Mouse (Mus musculus): ENCODE measurements around the gene Cd83.

Cd83 gene

GRCm38 (mm10) chr13:43774605-43775426, 9.8 kb upstream of the Cd83 start:
- DNase-seq (ENCODE audit: low spot score in 2 of 2), result no peak

DNA sequence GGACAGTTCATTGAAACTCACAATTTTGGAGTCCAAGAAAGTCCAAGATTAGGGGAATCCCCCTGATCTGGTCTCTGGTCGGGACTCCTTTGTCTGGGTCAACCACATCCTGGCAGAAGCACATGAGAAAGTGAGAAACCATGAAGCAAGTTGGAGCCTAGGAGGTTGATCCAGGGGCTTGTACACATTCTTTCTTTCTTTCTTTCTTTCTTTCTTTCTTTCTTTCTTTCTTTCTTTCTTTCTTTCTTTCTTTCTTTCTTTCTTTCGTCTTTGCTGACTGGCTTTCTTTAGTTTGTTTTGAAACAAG, 9.2 kb upstream of the Cd83 start:
- no peak for DNase-seq (ENCODE audit: low spot score in 2 of 2)

GRCm38 (mm10) chr13:43777321-43778002, 7.1 kb upstream of the Cd83 start:
- DNase-seq (ENCODE audit: low spot score in 2 of 2), result no peak

- DNase-seq (ENCODE audit: low spot score in 2 of 2), result no peak
Observed at GRCm38 (mm10) chr13:43778021-43778649, 6.4 kb upstream of the Cd83 start.

GRCm38 (mm10) chr13:43778971-43779370, 5.6 kb upstream of the Cd83 start:
- DNase-seq (ENCODE audit: low spot score in 2 of 2), result no peak

DNA sequence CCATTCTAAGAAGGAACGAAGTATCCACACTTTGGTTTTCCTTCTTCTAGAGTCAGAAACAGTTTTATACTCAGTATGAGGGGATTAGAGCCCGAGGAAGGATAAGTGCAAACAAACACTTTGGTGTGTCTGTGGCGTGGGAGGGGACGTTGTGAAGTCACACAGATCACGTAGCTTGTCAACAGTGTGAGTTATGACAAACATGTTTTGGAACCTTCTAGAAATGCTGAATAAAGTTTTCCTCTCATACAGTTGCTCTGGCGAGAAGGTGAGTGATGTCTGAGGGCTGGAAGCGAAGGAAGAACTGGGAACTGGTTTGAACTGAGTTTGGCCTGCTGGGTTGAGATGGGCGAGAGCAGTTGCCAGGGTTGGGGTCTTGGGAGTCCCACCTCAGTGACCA, 4.5 kb upstream of the Cd83 start:
- no peak for DNase-seq (ENCODE audit: low spot score in 2 of 2)

DNA sequence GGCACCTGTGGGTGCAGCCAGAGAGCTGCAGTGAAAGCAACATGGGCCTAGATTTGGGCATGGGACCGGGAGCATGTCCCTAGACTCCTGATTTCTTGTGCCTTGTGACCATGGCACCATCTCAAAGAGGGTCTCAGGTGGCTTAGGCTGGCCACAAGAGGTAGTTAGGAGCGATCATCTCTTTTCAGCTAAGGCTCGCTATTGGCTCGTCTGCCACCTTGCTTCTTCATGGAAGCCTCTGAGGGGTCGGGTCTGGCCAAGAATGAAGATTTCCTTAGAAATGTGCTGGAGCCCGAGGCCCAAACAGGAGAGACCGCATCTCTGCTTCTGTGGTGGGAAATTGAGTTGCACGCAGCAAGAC, 1.1 kb downstream of the Cd83 start:
- no peak for DNase-seq (ENCODE audit: low spot score in 2 of 2)

DNA sequence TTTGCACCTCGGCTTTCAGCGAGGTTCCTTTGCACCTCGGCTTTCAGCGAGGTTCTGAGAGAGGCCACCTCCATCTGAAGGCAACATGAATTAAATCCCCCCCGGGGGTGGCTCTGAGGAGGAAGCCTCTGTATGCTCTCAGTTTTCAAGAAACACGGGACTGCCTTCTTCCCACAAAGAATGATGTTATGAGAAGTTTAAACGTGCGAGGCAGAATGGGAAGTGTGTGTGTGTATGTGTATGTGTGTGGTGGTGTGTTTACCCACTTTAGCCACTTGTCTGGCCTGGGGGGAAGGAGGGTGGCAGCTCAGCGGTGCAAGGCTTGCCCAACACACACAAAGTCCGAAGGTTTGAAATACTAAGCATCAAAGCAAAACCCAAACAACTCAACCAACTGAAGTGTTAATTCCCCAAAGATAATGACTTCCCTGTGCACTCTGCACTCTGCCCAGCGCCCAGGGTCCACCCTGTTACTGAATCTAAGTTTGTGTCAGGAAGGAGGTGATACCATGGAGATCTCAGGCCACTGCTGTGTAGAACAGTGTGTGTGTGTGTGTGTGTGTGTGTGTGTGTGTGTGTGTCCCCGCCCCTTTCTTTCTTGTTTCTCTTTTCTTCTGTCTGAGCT, 1.7 kb downstream of the Cd83 start:
- DNase-seq (ENCODE audit: low spot score in 2 of 2), result no peak

- DNase-seq (ENCODE audit: low spot score in 2 of 2), result no peak
Observed at GRCm38 (mm10) chr13:43787262-43787661, 2.7 kb downstream of the Cd83 start.

DNA sequence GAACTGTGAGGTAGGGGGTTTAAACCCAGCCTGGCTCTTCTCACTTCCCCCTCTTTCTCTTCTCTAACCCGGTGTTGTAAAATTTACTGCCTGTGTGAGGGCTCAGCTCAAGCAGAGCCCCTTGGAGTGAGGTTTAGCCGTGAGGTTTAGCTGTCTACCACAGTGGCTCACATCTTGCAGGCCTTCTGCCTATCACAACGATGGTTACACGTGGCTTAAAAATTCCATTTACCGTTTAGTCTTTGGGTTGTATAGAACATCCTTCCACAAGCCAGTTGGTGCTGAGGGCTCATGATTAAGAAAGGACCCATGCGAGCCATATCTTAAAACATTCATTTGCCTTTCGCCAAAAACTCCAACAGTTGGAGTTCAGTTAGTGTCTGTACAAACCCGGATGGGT, 3.5 kb downstream of the Cd83 start:
- no peak for DNase-seq (ENCODE audit: low spot score in 2 of 2)

GRCm38 (mm10) chr13:43788983-43789645, 4.5 kb downstream of the Cd83 start:
- peak in 1 of 2 experiments; percentile 31 for DNase-seq (ENCODE audit: low spot score in 2 of 2)

- DNase-seq (ENCODE audit: low spot score in 2 of 2), result no peak
Observed at GRCm38 (mm10) chr13:43790229-43791001, 5.8 kb downstream of the Cd83 start.

- no peak for DNase-seq (ENCODE audit: low spot score in 2 of 2)
Observed at GRCm38 (mm10) chr13:43795334-43795733, 10.8 kb downstream of the Cd83 start.

- no peak for DNase-seq (ENCODE audit: low spot score in 2 of 2)
Observed at GRCm38 (mm10) chr13:43798655-43799054, 14.1 kb downstream of the Cd83 start.

DNA sequence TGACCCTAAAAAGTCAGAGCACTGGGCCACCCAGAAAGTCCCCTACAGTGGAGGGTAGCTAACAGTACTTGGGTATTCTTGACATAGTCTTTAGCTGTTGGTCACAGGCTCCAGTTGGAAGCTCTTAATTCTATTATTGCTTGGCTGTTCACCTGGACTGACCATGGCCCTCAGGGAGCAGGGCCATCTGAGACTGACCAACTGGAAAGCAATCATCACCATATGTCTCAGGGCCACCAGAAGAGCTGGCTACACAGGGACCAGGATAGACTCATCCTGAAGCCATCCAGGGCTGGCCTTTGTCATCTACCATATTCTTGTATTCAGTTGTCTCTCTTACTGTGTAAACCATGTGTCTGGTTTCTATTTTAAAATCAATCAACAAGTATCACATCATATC, 15.6 kb downstream of the Cd83 start:
- DNase-seq (ENCODE audit: low spot score in 2 of 2), result no peak

- no peak for DNase-seq (ENCODE audit: low spot score in 2 of 2)
Observed at GRCm38 (mm10) chr13:43801961-43802360, 17.4 kb downstream of the Cd83 start.

GRCm38 (mm10) chr13:43802361-43803137, 18.0 kb downstream of the Cd83 start:
- no peak for DNase-seq (ENCODE audit: low spot score in 2 of 2)

DNA sequence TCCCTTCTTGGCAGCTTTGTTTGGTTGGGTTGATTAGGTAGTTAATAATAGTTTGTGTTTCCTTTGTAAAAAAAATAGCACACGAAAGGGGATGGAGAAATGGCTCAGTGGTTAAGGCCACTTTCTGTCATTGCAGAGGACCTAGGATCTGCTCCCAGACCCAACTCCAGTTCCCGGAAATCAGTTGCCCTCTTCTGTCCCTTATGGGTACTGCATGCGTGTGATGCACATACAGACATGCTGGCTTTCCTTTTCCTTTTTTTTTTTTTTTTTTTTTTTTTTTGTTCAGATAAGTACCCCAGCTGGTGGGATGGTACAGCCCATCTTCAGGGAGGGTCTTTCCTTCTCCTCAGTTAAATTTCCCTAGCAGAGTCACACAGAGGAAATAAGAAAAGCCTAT, 20.1 kb downstream of the Cd83 start:
- DNase-seq (ENCODE audit: low spot score in 2 of 2), result no peak

GRCm38 (mm10) chr13:43805159-43805758, 20.7 kb downstream of the Cd83 start:
- no peak for DNase-seq (ENCODE audit: low spot score in 2 of 2)
